Mouse (Mus musculus): ENCODE results near the gene Cryaa. TPM values are rescaled to one million over a fixed set of nuclear protein-coding genes. Genes with fewer than 3 reads are reported as not detected.

The Cryaa gene
- total RNA-seq (2021), result not detected

DNA sequence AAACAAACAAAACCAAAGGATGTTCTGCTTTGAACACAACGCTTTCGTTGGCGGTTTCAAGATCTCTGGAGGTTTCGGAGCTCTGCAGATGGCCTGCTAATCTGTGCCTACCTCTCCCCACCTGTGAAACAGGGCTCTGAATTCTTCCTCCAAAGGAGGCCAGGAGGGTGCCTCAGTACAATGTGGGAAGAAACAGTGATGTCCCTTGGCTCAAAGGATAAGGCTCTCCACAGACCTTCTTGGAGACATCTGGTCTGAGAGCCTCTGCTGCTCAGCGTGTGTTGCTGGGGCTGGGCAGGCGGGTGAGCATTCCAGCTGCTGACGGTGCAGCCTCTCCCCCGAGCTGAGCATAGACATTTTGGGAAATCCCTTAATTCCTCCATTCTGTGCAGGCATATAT, at the start of gene Cryaa:
Gene Cryaa, plus strand, starts transcription at position 301 of the 400 bp plus-strand sequence.
- intact Hi-C loops (cut with DNase I), result no loop called here
- DNase-seq, result no peak

DNA sequence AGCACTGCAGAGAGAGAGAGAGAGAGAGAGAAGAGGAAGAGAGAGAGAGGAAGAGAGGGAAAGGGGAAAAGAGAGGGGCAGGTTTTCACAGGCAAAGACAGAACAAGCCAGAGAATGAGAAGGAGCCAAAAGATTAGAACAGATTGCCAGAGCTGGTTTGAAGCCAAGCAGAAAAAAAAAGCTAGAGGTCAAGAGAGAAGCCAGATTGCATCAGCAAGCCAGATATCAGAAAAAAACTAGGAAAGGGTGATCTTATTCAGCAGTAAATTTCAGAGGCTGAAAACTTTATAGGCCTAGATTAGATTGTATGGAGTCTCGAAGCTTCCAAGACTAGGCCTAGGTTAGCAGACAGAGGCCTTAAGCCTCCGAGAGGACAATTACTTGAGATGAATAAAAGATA, 49.6 kb upstream of the Cryaa start:
- intact Hi-C loops (cut with DNase I), result no loop called here
- no peak for DNase-seq

DNA sequence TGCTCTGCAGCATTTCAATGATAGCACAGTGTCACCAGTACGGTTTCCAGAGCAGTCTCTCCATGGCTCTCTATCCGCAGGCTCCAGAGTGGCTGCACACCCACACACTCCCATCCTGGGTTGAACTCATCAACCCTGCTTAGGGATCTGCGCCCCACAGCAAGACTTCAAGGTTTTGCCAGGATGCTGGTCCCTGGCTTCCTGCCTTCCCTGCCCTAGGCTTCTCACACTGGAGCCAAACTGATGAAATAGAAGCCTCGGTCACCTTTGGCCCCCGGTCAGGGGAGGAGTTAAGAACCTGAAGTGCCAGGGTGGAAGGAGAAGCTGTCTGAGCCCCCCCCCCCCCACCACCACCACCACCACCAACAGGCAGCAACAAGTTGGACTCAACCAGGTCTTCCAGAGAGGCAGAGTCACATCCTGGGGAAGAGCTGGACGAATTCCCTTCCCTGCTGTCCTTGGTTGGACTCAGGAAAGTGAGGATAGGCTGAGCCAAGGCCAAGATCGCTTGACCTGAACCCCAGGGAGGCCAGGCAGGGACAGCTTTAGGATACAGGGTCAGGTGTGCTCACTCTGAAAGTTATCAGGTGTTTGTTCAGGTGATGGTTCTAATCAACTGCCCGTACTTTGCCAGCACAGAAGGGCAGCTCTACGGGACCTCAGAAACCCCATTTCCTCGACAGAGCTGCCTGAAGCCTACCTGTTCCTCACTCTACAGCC, 46.4 kb upstream of the Cryaa start:
- DNase-seq, result no peak
- intact Hi-C loops (cut with DNase I), result no loop called here

DNA sequence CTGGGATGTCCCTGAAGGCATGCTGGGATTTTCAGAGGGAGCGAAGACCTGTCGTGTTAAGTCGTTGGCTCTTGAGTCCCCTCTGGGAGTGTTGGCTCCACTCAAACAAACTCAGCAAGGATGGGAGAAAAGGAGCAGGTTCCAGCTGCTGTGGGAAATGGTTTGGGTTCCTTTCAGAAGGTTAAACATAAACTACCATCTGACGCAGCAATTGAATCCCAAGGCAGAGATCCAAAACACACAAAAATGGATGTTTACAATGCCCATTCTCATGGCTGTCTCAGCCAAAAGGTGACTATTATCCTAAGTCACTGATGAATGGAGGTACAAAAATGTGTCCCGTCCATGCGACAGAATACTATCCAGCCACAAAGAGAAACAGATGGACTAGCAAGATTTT, 44.6 kb upstream of the Cryaa start:
- DNase-seq, result no peak
- intact Hi-C loops (cut with DNase I), result no loop called here

DNA sequence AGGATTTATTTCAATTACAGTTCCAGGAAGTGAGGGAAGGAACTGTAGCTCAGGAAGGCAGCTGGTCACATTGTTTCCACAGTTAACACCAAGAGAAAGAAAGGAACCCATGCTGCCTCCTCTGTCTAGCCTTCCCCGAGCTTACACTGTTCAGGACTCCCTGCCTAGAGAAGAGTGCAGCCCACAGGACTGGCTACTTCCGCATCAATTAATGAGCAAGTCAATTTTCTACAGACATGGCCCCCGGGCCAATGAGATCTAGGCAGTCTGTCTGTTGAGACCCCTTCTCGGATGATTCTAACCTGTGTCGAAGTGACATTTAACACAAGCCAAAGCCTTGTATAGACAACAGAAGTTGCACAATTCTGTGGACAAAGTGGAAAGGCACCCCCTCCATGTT, 42.7 kb upstream of the Cryaa start:
- intact Hi-C loops (cut with DNase I), result no loop called here

DNA sequence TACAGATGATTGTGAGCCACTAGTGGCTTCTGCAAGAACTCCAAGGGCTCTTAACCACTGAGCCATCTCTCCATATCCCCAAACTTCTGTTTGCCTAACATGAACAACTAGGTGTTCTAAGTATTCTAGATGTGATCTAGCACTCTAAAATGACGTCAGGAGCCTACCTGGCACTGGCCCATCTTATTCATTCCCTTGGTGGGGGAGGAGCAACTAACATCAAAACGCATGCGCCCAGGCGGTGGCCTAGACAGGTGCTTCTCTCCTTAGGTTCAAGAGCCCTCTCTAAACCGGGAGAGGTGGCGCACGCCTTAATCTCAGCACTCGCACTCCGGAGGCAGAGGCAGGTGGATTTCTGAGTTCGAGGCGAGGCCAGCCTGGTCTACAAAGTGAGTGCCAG, 41.8 kb upstream of the Cryaa start:
- intact Hi-C loops (cut with DNase I), result no loop called here
- no peak for DNase-seq

More for the DNA sequence above, 42.7 kb upstream of the Cryaa start:
- no peak for DNase-seq

DNA sequence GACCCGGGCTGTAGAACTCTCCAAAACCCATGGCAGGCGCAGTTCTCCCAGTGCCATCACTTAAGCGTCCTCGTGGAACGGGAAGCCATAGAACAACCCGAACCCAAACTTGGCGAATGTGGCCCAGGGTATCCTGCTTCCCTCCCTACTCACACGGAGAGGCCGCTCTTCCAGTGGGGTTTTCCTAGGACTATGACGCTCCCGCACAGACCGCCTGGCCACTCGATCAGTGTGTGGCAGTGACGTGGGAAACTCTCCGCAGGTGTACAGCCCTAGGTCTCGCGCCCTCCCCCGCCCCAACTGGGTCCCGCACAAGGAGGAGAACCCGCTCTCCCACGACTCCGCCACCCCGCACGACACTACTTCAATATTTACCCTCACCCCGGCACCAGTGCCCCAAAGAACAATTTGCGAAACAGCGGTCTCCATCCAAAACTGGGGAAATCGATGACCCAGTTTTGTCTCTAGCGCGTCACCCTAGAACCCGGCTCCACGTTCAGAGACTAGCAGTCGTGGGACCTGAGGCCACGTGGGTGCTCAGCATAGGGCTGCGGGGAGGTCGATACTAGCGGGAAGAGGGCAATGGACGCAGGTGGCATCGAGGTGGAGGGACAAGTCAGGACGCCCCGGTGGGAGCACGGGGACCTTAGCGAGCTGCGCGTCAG, 41.2 kb upstream of the Cryaa start:
- no peak for DNase-seq
- intact Hi-C loops (cut with DNase I), result no loop called here

DNA sequence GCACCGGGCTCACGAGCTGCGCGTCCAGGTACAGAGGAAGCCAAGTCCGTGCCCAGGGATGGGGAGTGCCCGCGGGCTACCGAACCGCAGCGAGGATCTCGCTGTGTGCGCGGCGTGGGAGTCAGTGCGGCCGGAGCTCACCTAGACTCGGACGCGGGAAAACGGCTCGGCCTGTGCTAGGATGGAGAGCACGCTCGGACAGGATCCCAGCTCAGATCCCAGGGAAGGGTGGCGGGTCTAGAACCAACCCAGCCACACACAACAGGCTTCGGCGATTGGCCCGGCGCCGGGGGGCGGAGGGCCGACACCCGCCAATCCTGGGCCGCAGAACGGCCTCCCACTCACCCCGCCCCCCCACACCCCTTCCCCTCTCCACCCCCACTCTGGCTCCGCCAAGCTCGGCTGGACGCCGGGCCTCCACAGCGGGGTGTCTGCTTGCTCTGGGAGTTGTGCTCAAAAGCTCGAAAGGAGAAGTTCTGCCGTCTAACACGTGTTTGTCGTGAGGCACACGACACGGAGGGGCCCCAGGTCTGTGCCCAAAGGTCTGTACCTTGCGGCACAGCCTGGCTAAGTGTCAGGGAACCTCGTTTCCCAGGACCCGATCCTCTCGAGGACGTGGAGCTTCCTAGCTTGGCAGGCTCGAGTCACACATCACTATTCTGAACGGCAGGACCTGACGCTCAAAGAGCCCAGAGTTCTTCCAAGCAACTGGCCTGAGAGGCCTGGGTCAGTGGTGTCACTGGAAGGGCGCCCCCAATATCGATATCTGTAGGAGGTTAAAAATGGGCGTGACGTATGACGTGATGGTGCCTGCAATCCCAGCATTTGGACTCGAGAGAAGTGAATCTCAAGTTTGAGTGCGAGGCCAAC, 40.4 kb upstream of the Cryaa start, which contains the start of gene Cbs:
Gene Cbs, minus strand, starts transcription at position 297 of the 870 bp plus-strand sequence.
- intact Hi-C loops (cut with DNase I), result no loop called here
- peak; percentile 80 to 82 for DNase-seq

DNA sequence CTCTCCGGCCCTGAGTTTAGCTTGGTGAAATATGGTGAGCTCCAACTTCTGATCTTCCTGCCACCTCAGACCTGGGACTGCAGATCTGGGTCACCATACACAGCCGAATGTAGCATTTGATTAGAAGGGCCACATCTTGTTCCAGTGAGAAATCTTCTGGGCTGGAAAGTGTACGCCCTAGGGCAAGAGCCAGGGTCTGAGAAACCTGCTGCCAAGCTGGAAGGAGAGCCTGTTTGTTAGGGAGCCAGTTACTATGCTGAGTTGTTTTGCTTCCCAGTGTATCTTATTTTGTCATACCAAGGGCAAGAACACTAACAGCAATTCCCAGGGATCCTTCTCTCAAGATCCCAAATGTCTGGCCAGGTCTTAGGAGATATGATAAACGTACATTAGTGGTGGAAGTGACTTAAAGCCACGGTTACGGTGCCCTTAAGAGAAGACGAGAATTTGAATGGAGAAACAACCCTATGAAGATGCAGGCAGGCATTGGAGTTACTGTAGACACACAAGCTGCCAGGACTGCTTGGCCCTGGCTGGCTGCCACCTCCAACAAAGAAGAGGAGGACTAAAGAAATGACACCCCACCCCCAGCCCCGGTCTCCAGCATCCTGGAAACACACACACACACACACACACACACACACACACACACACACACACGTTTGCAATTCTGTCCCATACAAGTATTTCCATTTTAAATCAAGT, 39.6 kb upstream of the Cryaa start:
- intact Hi-C loops (cut with DNase I), result loop anchor here (2.0 kb wide), 1 partner anchor 21 kb away; the partner anchor contains the start of gene U2af1
- DNase-seq, result peak; percentile 32 to 47

DNA sequence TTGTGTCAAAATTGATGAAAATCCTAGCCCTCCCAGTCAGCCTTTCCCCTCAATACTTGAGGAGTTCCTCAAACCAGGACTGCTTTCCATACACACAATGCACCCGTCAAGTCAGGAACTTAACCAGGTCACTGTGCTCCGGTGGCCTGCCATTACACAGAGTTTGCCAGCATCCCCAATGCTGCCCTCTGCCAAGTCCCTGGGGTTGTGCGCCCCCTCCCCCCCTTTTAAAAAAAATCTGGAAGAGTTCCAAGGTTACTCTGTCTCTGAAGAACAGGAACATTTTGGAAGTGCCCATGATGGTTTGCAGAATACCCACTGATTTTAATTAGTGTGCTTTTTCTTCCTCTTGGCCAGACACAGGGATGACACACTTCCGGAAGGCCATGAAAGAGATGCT, 38.0 kb upstream of the Cryaa start:
- intact Hi-C loops (cut with DNase I), result loop anchor here (2.0 kb wide), 1 partner anchor 19 kb away; the partner anchor contains the start of gene U2af1
- no peak for DNase-seq

DNA sequence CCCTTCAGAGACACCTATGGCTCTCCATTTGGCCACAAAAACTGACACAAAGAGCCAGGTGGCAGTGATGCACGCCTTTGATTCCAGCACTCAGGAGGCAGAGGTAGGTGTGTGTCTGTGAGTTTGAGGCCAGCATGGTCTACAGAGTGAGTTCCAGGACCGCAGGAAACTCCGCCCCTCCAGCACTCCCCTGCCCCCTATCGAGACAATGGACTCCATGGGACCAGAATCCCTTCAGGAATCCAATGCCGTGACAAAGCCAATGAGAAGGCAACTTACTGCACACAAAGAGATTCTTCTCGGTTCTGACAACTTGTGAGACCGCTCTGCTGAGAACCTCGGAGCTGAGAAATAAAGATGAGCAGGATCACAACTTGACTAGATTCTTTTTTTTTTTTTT, 35.3 kb upstream of the Cryaa start:
- DNase-seq, result no peak
- intact Hi-C loops (cut with DNase I), result no loop called here

DNA sequence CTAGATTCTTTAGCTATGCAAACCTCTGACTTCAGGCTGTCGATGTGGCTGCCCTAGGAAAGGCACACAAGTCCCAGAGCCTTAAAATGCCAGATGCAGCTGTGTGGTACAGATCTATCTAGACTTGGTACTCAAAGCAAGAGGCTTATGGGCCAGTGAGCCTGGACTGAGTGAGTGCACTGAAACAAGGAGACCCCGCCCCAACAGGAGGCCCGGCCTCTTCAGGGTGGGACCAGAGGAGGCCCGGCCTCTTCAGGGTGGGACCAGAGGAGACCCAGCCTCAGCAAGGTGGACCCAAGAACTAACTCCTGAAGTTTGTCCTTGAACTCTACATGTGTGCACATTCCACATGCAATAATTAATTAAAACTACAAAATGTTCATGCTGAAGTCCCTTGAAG, 34.7 kb upstream of the Cryaa start:
- DNase-seq, result no peak
- intact Hi-C loops (cut with DNase I), result no loop called here

DNA sequence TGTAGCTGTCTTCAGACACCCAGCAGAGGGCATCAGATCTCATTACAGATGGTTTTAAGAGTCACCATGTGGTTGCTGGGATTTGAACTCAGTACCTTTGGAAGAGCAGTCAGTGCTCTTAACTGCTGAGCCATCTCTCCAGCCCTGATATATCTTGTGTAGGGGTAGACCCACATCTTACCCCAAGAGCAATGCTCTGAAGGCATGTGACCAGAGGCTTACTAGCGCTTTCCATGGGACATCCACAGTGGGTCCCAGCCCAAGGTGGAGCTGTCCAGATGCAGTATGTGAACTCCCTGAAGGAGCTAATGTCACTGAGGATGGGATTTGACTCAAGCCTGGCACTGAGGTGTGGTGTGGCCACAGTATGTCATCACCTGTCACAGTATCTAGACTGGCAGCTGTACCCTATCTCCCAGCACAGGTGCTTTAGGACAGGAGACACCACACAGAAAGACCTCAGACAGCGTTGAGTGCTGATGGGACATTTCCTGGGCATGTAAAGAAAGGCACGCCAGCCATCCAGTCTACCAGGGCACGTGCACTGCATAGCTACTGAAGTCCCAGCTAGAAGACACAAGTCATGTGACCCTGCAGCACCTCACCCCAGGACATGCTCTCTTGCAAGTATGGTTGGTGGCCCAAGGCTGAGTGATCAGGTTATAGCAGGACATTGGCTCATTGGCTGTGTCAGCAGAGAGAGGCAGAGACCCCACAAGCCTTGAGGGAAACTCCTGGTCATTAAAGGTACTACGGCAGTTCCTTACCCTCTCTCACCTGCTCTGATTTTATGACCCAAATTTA, 31.2 kb upstream of the Cryaa start:
- no peak for DNase-seq
- intact Hi-C loops (cut with DNase I), result no loop called here

DNA sequence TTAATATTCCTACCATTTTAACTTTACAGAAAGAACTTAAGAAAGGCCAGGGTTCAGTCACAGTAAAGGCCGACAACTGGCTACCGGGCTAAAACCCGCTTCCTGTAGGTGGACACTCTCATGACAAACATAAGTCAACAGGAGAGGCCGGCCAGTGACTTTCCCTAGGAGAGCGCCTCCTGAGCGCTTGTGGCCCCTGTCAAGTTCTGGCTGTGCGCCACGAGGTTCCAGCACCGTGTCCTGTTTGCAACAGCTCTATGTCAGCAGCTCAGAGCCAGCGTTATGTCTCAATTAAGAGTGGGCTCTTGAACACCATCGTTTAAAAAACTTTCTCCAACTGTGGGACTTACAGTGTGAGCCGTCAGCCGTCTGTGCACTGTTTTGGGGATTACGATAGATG, 25.5 kb upstream of the Cryaa start:
- intact Hi-C loops (cut with DNase I), result no loop called here
- no peak for DNase-seq

DNA sequence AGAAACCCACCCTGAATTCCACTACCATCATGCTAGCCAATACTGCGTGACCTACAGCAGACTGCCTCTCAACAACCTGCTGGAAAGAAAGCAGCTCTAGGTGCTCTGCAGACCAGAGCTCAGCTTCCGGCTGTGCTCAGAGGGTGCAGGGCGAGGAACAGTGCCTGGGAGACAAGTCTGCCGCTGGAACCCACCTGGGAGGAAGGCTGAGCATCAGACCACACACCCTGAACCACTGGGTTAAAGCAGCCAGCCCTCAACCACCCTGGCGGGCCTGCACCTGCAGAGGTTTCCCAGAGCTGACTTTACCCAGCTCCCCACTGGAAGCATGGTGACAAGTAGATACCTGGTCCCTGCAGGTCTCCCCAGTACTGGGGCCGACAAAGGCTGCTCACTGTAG, 24.3 kb upstream of the Cryaa start:
- intact Hi-C loops (cut with DNase I), result no loop called here
- DNase-seq, result no peak

DNA sequence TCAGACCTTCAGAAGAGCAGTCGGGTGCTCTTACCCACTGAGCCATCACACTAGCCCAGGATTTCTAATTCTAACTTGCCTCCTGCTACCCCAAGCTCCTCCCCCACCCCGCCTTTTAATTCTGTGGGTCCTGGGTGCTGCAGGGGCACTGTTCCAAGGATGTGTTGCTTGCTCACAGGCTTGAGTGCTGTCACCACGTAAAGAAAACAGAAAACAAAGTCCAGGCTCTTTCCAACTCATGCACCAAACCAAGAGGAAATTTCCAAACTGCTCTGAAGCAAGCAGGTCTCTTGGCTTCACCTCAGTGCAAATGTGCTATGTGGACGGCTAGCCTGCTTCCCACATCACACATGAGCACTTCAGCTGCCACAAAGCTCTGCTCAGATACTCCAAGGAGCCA, 22.2 kb upstream of the Cryaa start:
- intact Hi-C loops (cut with DNase I), result loop anchor here (5.0 kb wide), 1 partner anchor 143 kb away; no protein-coding TSS in a partner anchor
- no peak for DNase-seq

DNA sequence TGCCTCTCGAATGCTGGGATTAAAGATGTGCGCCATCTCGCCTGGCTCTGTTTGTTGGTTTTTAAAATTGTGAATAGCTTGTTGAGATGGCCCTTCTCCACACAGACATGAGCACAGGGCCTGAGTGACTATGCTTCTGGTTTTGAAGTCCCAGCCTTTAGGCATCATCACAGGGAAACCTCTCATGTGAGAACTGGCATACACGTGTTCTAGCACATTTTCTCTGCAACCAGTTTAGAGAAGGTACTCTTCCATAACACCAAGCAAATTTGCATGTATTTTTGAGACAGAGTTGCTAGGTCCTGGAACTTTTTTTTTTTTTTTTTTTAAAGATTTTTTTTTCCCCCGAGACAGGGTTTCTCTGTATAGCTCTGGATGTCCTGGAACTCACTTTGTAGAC, 20.9 kb upstream of the Cryaa start:
- intact Hi-C loops (cut with DNase I), result loop anchor here (5.0 kb wide), 1 partner anchor 144 kb away; no protein-coding TSS in a partner anchor
- no peak for DNase-seq

DNA sequence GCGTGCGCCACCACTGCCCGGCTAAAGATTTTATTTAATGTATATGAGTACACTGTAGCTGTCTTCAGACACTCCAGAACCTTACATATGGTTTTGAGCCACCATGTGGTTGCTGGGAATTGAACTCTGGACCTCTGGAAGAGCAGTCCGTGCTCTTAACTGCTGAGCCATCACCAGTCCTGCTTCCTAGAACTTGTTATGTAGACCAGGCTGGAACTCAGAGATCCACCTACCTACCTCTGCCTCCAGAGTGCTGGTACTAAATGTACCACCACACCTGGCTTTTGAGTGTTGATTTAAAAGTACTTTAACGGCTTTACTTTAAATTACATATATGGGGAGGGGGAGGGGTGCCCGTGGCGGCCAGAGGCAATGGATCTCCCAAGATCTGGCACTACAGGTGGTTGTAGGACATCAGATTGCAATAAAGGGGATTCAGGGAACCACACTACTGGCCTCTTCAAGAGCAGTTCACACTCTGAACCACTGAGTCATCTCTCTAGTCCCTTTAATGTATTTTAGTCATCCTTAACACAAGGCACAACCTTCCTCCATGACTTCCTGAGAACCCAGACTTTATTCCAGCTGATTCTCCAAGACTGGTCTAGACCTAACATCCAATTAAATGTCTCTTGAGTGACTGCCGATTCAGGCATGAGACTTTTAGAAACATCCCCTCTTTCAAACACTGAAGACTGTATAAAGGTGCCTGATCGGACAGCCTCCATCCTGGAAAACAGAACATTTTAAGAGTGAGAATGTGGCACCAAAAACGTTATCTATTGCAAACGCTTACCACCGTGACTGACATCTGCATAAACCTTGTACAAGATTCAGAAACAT, 20.2 kb upstream of the Cryaa start:
- no peak for DNase-seq
- intact Hi-C loops (cut with DNase I), result loop anchor here (5.0 kb wide), 1 partner anchor 145 kb away; no protein-coding TSS in a partner anchor

DNA sequence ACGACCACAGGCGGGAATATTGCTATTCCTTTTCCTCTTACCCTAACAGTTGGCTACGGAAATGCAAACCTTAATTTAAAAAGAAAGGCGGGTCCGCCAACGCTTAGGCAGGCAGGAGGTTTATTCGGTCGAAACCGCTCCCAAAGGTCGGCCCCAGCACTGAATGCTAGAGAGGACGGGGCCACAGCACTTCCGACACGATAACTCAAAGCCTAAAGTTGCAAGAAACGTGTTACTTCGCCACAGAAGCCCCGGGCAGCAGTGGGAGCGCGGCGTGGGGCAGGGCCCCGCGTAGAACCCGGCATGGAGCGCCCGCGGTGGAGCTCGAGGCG, 19.5 kb upstream of the Cryaa start:
- intact Hi-C loops (cut with DNase I), result loop anchor here (2.0 to 5.0 kb wide), 3 partner anchors 19 to 146 kb away; no protein-coding TSS in a partner anchor
- DNase-seq, result no peak

Data from heart, postnatal 36 days (tissue).